Mouse (Mus musculus): ENCODE data around the gene Pfkl. TPM values are rescaled to one million over a fixed set of nuclear protein-coding genes. Genes with fewer than 3 reads are reported as not detected.
"Not testable (repeated sequence)": the region's sequence is repeated elsewhere in the genome, so short reads cannot be mapped to it uniquely, and the experiment has no call there.

The Pfkl gene
- polyA plus RNA-seq, 1 experiment from 2014 or later: 106 TPM

DNA sequence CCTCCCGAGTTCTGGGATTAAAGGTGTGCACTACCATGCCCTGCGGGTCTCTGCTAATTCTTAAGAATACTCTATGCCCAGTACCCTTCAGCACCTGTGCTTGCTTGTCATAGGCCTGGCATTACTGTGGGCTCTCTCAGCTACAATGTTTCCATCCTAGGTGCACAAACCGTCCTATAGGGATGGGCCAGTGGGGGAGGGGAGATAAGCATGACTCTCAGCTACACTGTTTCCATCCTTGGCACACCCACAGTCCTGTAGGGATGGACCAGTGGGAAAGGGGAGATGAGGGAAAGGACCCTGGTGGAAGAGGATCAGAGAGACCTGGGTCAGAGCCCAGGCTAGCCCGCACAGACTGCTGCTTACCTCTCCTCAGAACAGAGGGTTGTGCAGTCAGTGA is 27.3 kb upstream of the Pfkl start:
- H3K27ac ChIP-seq: no peak overlapping the region
- no peak overlapping the region for H3K9ac ChIP-seq (replicated peaks)
- H3K4me2 ChIP-seq (replicated peaks): no peak overlapping the region
- WGBS: 92% methylated on average over 4 of the region's 4 CpGs
- no peak overlapping the region for H3K4me3 ChIP-seq (replicated peaks)
- H3K36me3 ChIP-seq: no peaks in the 10 kb centered on the region
- no peaks in the 10 kb centered on the region for H3K4me1 ChIP-seq (replicated peaks)
- no peaks in the 10 kb centered on the region for H3K27me3 ChIP-seq
- no peak for ATAC-seq
- no peaks in the 10 kb centered on the region for H3K9me3 ChIP-seq

DNA sequence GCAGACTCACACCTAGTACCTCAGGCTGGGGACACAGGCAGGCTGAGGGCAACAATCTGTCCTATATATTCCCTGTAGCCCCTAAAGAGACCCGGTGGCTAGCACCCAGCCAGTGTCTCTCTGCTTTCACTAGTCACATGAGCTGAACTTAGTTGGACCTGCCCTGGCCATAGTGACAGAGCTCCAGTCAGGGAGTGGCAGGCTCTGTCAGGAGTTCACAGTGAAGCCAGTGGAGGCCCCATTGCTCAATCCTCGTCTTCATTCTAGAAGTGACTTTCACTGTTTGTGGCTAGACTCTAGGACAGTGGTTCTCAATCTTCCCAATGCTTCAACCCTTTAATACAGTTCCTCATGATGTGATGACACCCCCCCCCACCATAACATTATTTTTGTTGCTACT is 22.1 kb upstream of the Pfkl start:
- no peak for ATAC-seq
- H3K36me3 ChIP-seq: no peaks in the 10 kb centered on the region
- H3K4me1 ChIP-seq (replicated peaks): no peaks in the 10 kb centered on the region
- 82% methylated on average over 2 of the region's 2 CpGs for WGBS
- H3K9me3 ChIP-seq: no peaks in the 10 kb centered on the region
- 0 out of 2 replicates have a peak, but pooled peaks cover under 1% of the 10 kb centered on the region for H3K27me3 ChIP-seq
- no peak overlapping the region for H3K9ac ChIP-seq (replicated peaks)
- no peak overlapping the region for H3K4me2 ChIP-seq (replicated peaks)
- no peak overlapping the region for H3K27ac ChIP-seq
- no peak overlapping the region for H3K4me3 ChIP-seq (replicated peaks)

DNA sequence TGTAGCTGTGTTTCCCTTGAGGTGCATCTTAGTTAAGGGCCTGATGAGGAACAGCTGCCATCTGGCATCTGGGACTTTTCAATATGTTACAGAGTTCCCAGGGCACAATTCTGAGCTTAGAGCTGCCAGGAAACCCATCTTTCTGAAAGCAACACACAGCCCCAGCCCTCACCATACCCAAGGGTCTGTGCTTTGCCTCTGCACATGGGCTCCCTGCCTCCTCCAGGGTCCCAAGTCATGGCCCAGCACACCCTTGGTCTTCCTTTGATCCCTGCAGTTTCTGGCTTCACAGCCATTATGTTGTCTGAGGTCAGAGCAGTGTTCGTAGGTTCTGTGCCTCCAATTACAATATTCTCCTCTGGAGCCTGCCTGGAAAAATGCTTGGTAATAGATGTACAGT is 19.2 kb upstream of the Pfkl start:
- no peak overlapping the region for H3K4me3 ChIP-seq (replicated peaks)
- ATAC-seq: no peak
- H3K27me3 ChIP-seq: 0 out of 2 replicates have a peak, but pooled peaks cover 3% of the 10 kb centered on the region
- WGBS: 93% methylated on average over 1 of the region's 1 CpGs
- no peaks in the 10 kb centered on the region for H3K4me1 ChIP-seq (replicated peaks)
- H3K9ac ChIP-seq (replicated peaks): no peak overlapping the region
- H3K27ac ChIP-seq: no peak overlapping the region
- H3K4me2 ChIP-seq (replicated peaks): no peak overlapping the region
- no peaks in the 10 kb centered on the region for H3K36me3 ChIP-seq
- H3K9me3 ChIP-seq: no peaks in the 10 kb centered on the region

DNA sequence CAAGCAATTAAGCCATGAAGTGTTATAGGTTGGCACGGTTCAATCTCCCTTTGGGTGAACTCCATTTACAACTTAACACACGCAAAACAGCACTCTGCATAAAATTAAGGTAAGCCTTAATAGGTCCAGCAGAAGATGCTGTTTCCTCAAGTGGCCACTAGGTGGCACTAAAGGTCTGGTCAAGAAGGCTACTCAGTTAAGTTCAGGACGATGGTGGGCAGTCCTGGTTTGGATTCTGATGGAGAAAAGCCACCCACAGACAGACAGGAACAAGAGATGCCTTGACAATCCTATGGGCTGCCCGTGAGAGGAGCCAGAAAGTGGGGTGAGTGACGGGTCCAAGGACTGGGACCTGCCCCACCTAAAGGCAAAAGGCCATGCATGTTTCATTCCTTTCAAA is 18.2 kb upstream of the Pfkl start:
- Histone ChIP-seq H3K9ac (replicated peaks) (no peak overlapping the region), H3K36me3 (no peaks in the 10 kb centered on the region), H3K9me3 (no peaks in the 10 kb centered on the region), H3K27me3 (0 out of 2 replicates have a peak, but pooled peaks cover 3% of the 10 kb centered on the region), H3K4me3 (replicated peaks) (no peak overlapping the region), H3K4me1 (replicated peaks) (no peaks in the 10 kb centered on the region), H3K27ac (no peak overlapping the region), H3K4me2 (replicated peaks) (no peak overlapping the region)
- peak; percentile 85 for ATAC-seq
- 5% methylated on average over 5 of the region's 5 CpGs for WGBS

DNA sequence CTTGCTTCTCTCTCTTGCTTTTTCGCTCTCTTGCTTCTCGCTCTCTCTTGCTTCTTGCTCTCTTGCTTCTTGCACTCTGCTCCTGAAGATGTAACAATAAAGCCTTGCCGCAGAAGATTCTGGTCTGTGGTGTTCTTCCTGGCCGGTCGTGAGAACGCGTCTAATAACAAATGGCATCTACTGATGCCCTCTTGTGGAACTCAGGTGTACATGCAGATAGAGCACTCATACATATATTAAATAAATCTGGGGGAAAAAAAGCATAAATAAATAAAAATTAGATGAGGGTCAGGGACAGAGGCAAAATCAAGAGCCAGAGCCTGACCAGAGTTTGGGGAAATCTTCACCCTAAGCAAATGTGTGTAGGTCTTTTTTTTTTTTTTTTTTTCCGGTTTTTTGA is 15.6 kb upstream of the Pfkl start:
- not testable (repeated sequence) for H3K4me1 ChIP-seq (replicated peaks); H3K36me3 ChIP-seq; H3K27me3 ChIP-seq; H3K9ac ChIP-seq (replicated peaks); H3K4me3 ChIP-seq (replicated peaks); ATAC-seq; H3K4me2 ChIP-seq (replicated peaks); H3K27ac ChIP-seq; H3K9me3 ChIP-seq
- 63% methylated on average over 6 of the region's 8 CpGs for WGBS

DNA sequence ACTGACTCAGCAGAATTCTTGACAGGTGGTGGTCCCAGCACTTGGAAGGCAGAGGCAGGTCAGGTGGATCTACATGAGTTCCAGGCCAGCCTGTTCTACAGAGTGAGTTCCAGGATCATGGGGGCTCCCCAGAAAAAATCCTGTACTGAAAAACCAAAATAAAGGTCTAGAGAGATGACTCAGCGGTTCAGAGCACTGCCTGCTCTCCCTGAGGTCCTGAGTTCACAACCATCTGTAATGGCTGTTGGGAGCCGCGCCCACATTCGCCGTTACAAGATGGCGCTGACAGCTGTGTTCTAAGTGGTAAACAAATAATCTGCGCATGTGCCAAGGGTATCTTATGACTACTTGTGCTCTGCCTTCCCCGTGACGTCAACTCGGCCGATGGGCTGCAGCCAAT is 10.1 kb upstream of the Pfkl start:
- H3K4me1 ChIP-seq (replicated peaks); ATAC-seq; H3K4me2 ChIP-seq (replicated peaks); H3K27me3 ChIP-seq; H3K9me3 ChIP-seq; H3K4me3 ChIP-seq (replicated peaks); H3K9ac ChIP-seq (replicated peaks); H3K36me3 ChIP-seq; H3K27ac ChIP-seq: not testable (repeated sequence)
- WGBS: 97% methylated on average over 7 of the region's 11 CpGs

DNA sequence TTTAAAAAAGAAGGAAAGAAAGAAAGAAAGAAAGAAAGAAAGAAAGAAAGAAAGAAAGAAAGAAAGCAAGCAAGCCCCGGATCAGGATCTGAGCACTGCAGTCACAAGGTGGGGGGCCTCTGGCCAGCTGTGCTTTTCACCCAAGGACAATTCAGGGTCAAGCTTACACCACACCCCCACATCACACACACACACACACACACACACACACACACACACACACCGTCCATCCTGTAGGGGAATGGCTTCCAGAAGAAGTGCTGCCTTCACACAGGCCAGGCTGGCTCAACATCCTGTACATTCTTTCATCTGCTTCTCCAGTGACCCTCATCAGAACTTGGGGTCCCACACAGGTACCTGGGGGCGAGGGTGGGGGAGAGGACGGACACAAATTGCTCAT is 9.4 kb upstream of the Pfkl start:
- 76% methylated on average over 4 of the region's 4 CpGs for WGBS
- ATAC-seq: peak; percentile 56; the same call in 1 of the 2 replicates

DNA sequence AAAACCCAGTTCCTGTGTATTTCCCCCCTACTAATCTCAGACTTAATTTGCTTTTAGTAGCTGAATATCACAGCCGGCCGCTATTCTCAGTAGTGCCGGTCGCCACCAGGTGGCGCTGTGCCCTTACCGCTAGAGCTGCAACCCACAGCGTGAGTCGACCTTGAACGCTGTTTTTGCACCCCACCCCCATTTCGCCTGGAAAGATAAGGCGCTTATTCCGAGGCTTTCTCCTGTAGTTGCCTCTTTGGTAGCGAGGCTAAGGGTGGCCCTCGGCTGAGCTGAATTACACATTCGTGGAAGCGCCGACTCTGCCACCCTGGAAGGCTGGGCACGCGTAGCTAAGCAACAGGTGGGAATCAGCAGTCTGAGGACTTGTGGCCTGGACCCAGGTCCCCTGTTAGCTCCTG is 8.9 kb upstream of the Pfkl start:
- H3K4me2 ChIP-seq (replicated peaks): peak overlapping the region; percentile 54
- H3K4me3 ChIP-seq (replicated peaks): peak overlapping the region; percentile 29
- no peaks in the 10 kb centered on the region for H3K36me3 ChIP-seq
- no peaks in the 10 kb centered on the region for H3K4me1 ChIP-seq (replicated peaks)
- WGBS: 21% methylated on average over 19 of the region's 19 CpGs
- ATAC-seq: peak; percentile 79
- H3K9me3 ChIP-seq: peaks cover 2% of the 10 kb centered on the region; the same call in 1 of the 2 replicates
- H3K27ac ChIP-seq: no peak overlapping the region
- H3K27me3 ChIP-seq: no peaks in the 10 kb centered on the region
- H3K9ac ChIP-seq (replicated peaks): no peak overlapping the region

More for the DNA sequence above, 9.4 kb upstream of the Pfkl start:
- no peak overlapping the region for H3K9ac ChIP-seq (replicated peaks)
- H3K27me3 ChIP-seq: no peaks in the 10 kb centered on the region
- H3K9me3 ChIP-seq: peaks cover 1% of the 10 kb centered on the region; the same call in 1 of the 2 replicates
- H3K36me3 ChIP-seq: no peaks in the 10 kb centered on the region
- H3K4me3 ChIP-seq (replicated peaks): no peak overlapping the region
- H3K4me1 ChIP-seq (replicated peaks): no peaks in the 10 kb centered on the region
- H3K27ac ChIP-seq: no peak overlapping the region
- no peak overlapping the region for H3K4me2 ChIP-seq (replicated peaks)

DNA sequence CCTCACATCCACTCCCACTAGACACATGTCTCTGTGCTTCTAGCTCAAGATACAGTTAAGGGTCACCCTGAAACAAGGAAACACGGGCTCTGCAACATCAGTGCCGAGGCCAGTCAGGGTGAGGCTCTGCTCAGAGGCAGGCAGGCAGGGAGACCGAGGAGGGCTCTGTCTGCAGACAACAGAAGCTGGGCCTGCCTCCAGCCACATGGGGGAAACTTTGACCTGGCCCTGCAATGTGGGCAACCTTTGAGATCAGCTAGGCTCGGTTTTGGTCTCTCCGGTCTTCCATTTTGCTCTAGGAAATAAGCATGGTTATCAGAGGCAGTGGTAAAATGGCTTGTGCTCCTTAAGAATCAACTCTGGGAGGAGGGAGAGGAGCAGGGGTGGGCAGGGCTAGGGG is 6.5 kb upstream of the Pfkl start:
- Histone ChIP-seq H3K4me2 (replicated peaks) (no peak overlapping the region), H3K36me3 (no peaks in the 10 kb centered on the region), H3K4me3 (replicated peaks) (no peak overlapping the region), H3K27me3 (no peaks in the 10 kb centered on the region), H3K9me3 (peaks cover 2% of the 10 kb centered on the region; the same call in 1 of the 2 replicates), H3K9ac (replicated peaks) (no peak overlapping the region), H3K4me1 (replicated peaks) (no peaks in the 10 kb centered on the region), H3K27ac (no peak overlapping the region)
- 56% methylated on average over 5 of the region's 5 CpGs for WGBS
- ATAC-seq: no peak

DNA sequence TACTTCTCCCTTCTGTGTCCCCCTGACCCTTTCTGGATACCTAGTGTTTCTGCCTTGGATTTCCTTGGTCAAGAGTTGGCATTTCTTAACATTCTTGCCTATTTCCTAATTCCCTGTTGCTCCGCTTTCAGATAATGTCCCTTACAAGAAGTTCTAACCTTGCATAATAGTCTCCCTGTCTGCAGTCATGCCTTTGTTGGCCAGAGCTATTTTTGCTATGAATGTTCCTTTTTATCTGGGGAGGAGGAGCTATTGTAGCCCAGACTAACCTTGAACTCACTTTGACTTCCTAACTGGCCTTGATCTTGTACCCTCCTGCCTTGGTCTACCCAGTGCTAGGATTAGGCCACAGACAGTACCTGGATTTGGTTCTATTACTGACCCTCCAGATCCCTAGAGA is 5.6 kb upstream of the Pfkl start:
- peaks cover 2% of the 10 kb centered on the region; the same call in 1 of the 2 replicates for H3K9me3 ChIP-seq
- 98% methylated on average over 1 of the region's 1 CpGs for WGBS
- ATAC-seq: no peak
- no peak overlapping the region for H3K9ac ChIP-seq (replicated peaks)
- no peak overlapping the region for H3K4me2 ChIP-seq (replicated peaks)
- H3K36me3 ChIP-seq: no peaks in the 10 kb centered on the region
- no peak overlapping the region for H3K27ac ChIP-seq
- no peaks in the 10 kb centered on the region; the same call in 1 of the 2 replicates for H3K4me1 ChIP-seq (replicated peaks)
- 0 out of 2 replicates have a peak, but pooled peaks cover 2% of the 10 kb centered on the region for H3K27me3 ChIP-seq
- no peak overlapping the region for H3K4me3 ChIP-seq (replicated peaks)

DNA sequence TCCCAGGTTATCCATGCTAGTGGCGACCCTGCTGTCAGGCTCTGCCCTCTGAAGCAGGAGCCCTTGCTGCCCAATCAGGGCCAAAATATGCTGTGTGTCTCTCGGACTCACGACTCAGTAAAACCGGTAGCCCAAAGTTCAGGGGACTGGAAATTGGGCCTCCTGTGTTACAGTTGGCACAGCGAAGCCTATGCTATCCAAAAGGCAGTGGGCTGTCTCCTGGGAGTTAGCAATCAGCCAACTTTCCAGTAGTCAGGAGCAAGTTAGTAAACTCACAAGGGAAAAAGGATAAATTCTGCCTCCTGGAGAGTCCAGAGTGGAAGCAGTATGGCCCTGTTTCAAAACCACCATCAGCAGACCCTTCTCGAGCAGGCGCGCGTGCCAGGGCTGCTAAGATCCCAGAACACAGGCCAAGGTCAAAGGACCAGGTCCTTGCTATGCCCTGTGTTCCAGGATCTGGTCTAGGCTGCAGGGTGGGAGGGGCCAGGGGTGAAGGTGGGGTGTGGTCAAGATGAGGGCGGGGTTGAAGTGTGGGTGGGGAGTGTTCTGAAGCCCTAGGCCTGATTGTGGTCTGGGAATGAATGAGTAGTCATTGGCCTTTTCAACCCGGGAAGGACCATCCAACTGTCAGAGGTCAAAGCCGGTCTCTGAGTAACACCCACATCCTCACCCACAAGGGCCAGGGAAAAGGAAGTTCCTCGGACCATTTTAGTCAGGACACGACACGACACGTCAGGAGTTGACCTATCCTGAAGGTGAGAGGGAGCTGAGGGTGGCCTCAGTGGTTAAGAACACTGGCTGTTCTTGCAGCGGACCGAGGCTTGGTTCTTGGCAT is 3.0 kb upstream of the Pfkl start:
- peaks cover 12% of the 10 kb centered on the region for H3K4me1 ChIP-seq (replicated peaks)
- H3K4me3 ChIP-seq (replicated peaks): no peak overlapping the region
- no peak overlapping the region for H3K9ac ChIP-seq (replicated peaks)
- 96% methylated on average over 18 of the region's 18 CpGs for WGBS
- H3K36me3 ChIP-seq: no peaks in the 10 kb centered on the region
- H3K4me2 ChIP-seq (replicated peaks): no peak overlapping the region
- no peak for ATAC-seq
- H3K27me3 ChIP-seq: 0 out of 2 replicates have a peak, but pooled peaks cover 2% of the 10 kb centered on the region
- H3K9me3 ChIP-seq: peaks cover 2% of the 10 kb centered on the region; the same call in 1 of the 2 replicates
- H3K27ac ChIP-seq: no peak overlapping the region

DNA sequence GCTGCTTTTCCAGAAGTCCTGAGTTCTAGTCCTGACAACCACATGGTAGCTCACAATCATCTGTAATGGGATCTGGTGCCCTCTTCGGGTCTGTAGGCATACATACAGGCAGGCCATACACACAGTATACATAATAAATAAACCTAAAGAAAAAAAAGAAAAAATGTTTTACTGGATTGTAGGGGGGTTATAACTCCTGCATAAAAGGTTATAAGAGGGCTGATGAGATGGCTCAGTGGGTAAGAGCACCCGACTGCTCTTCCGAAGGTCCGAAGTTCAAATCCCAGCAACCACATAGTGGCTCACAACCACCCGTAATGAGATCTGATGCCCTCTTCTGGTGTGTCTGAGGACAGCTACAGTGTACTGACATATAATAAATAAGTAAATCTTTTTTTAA is 1.2 kb upstream of the Pfkl start:
- H3K9me3 ChIP-seq; ATAC-seq; H3K36me3 ChIP-seq; H3K27me3 ChIP-seq; H3K27ac ChIP-seq; H3K4me3 ChIP-seq (replicated peaks); H3K9ac ChIP-seq (replicated peaks); H3K4me2 ChIP-seq (replicated peaks): not testable (repeated sequence)
- 98% methylated on average over 5 of the region's 5 CpGs for WGBS
- H3K4me1 ChIP-seq (replicated peaks): peaks cover 30% of the 10 kb centered on the region
